Mouse (Mus musculus) small intestine, adult 2 months (tissue): ENCODE data around the gene Kcnn3.

Source experiments
- CTCF ChIP-seq: fragments of 200-500 bp; IDR thresholded peaks from 2 replicates; pipeline ENCODE4 v1.5.1; 2012; ENCODE audit warnings: low read depth, mild to moderate bottlenecking, control low read depth, inconsistent platforms, low read length, moderate library complexity, mixed read lengths; ENCODE audit not compliant: insufficient replicate concordance, insufficient read length; ENCODE audit errors: extremely low read depth
- POLR2A ChIP-seq: fragments of 200-500 bp; IDR thresholded peaks from 2 replicates; pipeline ENCODE4 v1.6.1; 2012; ENCODE audit warnings: low read depth, mild to moderate bottlenecking, control low read depth, inconsistent platforms, low read length, moderate library complexity

DNA sequence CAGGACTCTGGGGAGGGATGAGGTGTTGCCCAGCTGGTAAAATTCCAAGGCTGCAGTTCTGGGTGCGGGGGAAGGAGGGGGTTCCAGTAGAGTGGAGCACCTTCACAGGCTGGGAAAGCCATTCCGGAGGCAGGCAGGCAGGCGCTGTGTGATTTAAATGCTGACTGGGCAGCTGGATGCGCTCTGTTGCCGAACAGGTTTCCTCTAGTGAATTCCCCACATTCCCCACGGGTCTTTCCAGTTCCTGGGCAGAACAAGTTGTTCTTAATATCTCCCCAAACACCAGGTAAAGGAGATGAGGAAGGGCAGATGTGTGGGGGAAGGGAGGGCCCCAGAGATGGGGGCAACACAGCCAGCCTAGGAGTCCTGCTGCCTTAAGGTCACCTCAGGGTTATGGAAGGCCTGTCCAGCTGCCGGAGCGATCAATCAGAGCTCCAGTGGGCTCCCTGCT, 27.2 kb upstream of the Kcnn3 start:
- TF ChIP-seq CTCF (no peak), POLR2A (no peak)
